Mouse (Mus musculus): ENCODE data around the gene Tex2. TPM values are rescaled to one million over a fixed set of nuclear protein-coding genes. Genes with fewer than 3 reads are reported as not detected.

Gene Tex2
- polyA plus RNA-seq, 1 experiment from 2014 or later = 12.3 TPM

GRCm38 (mm10) chr11:106489036-106489693 is 124.1 kb downstream of the Tex2 start:
- Histone ChIP-seq H3K27me3 (ENCODE audit: control insufficient read depth, insufficient read depth, low read length) (no peaks in the 10 kb centered on the region), H3K9ac (ENCODE audit: low read depth, low read length) (no peak overlapping the region), H3K27ac (ENCODE audit: low read depth, low read length) (no peak overlapping the region), H3K4me1 (ENCODE audit: control insufficient read depth, insufficient read depth, low read length) (no peaks in the 10 kb centered on the region), H3K9me3 (replicated peaks; ENCODE audit: control insufficient read depth, low read length) (no peaks in the 10 kb centered on the region), H3K36me3 (ENCODE audit: control insufficient read depth, insufficient read depth, low read length) (no peaks in the 10 kb centered on the region), H3K4me2 (no peak overlapping the region), H3K4me3 (ENCODE audit: low read depth, low read length) (no peak overlapping the region)
- ATAC-seq (replicated peaks; ENCODE audit: insufficient number of reproducible peaks, low FRiP score, low TSS enrichment) = no peak
- 40% methylated on average over 7 of the region's 7 CpGs for WGBS (ENCODE audit: insufficient replicate concordance)

- peak overlapping the region; percentile 81 for H3K9ac ChIP-seq (ENCODE audit: low read depth, low read length)
- WGBS (ENCODE audit: insufficient replicate concordance) = 12% methylated on average over 17 of the region's 17 CpGs
- peak overlapping the region; percentile 90 for H3K4me2 ChIP-seq
- H3K27ac ChIP-seq (ENCODE audit: low read depth, low read length) = peak overlapping the region; percentile 65; the same call in 1 of the 2 replicates
- H3K4me1 ChIP-seq (ENCODE audit: control insufficient read depth, insufficient read depth, low read length) = no peaks in the 10 kb centered on the region
- H3K36me3 ChIP-seq (ENCODE audit: control insufficient read depth, insufficient read depth, low read length) = no peaks in the 10 kb centered on the region
- H3K27me3 ChIP-seq (ENCODE audit: control insufficient read depth, insufficient read depth, low read length) = no peaks in the 10 kb centered on the region
- ATAC-seq (replicated peaks; ENCODE audit: insufficient number of reproducible peaks, low FRiP score, low TSS enrichment) = peak; percentile 36; the same call in 1 of the 2 replicates
- peak overlapping the region; percentile 73 for H3K4me3 ChIP-seq (ENCODE audit: low read depth, low read length)
- no peaks in the 10 kb centered on the region for H3K9me3 ChIP-seq (replicated peaks; ENCODE audit: control insufficient read depth, low read length)
These were observed 125.1 kb downstream of the Tex2 start for GRCm38 (mm10) chr11:106488126-106488561.

GRCm38 (mm10) chr11:106487733-106488115 is 125.5 kb downstream of the Tex2 start, which contains the start of gene Ern1:
Ern1 (minus strand) TSS chr11:106487852.
- ATAC-seq (replicated peaks; ENCODE audit: insufficient number of reproducible peaks, low FRiP score, low TSS enrichment) = peak; percentile 99
- peak within 1 kb of the TSS; percentile 73 for H3K4me3 ChIP-seq (ENCODE audit: low read depth, low read length)
- H3K36me3 ChIP-seq (ENCODE audit: control insufficient read depth, insufficient read depth, low read length) = no peaks in the 10 kb centered on the region
- no peaks in the 10 kb centered on the region for H3K27me3 ChIP-seq (ENCODE audit: control insufficient read depth, insufficient read depth, low read length)
- peak within 1 kb of the TSS; percentile 85 for H3K27ac ChIP-seq (ENCODE audit: low read depth, low read length)
- no peaks in the 10 kb centered on the region for H3K9me3 ChIP-seq (replicated peaks; ENCODE audit: control insufficient read depth, low read length)
- peak within 1 kb of the TSS; percentile 90 for H3K4me2 ChIP-seq
- no peaks in the 10 kb centered on the region for H3K4me1 ChIP-seq (ENCODE audit: control insufficient read depth, insufficient read depth, low read length)
- peak within 1 kb of the TSS; percentile 81 for H3K9ac ChIP-seq (ENCODE audit: low read depth, low read length)
- WGBS (ENCODE audit: insufficient replicate concordance) = 1% methylated on average over 25 of the region's 28 CpGs

- WGBS (ENCODE audit: insufficient replicate concordance) = under 1% methylated on average over 70 of the region's 86 CpGs
- ATAC-seq (replicated peaks; ENCODE audit: insufficient number of reproducible peaks, low FRiP score, low TSS enrichment) = peak; percentile 77
- peak overlapping the region; percentile 85 for H3K27ac ChIP-seq (ENCODE audit: low read depth, low read length)
- peak overlapping the region; percentile 81 for H3K9ac ChIP-seq (ENCODE audit: low read depth, low read length)
- H3K27me3 ChIP-seq (ENCODE audit: control insufficient read depth, insufficient read depth, low read length) = no peaks in the 10 kb centered on the region
- H3K4me1 ChIP-seq (ENCODE audit: control insufficient read depth, insufficient read depth, low read length) = no peaks in the 10 kb centered on the region
- H3K4me3 ChIP-seq (ENCODE audit: low read depth, low read length) = peak overlapping the region; percentile 73
- H3K4me2 ChIP-seq = peak overlapping the region; percentile 90
- no peaks in the 10 kb centered on the region for H3K36me3 ChIP-seq (ENCODE audit: control insufficient read depth, insufficient read depth, low read length)
- H3K9me3 ChIP-seq (replicated peaks; ENCODE audit: control insufficient read depth, low read length) = no peaks in the 10 kb centered on the region
These were observed 126.1 kb downstream of the Tex2 start for GRCm38 (mm10) chr11:106486866-106487732.

- 31% methylated on average over 16 of the region's 16 CpGs for WGBS (ENCODE audit: insufficient replicate concordance)
- no peak overlapping the region for H3K27ac ChIP-seq (ENCODE audit: low read depth, low read length)
- peak overlapping the region; percentile 81; the same call in 1 of the 2 replicates for H3K9ac ChIP-seq (ENCODE audit: low read depth, low read length)
- H3K27me3 ChIP-seq (ENCODE audit: control insufficient read depth, insufficient read depth, low read length) = no peaks in the 10 kb centered on the region
- H3K36me3 ChIP-seq (ENCODE audit: control insufficient read depth, insufficient read depth, low read length) = no peaks in the 10 kb centered on the region
- H3K4me1 ChIP-seq (ENCODE audit: control insufficient read depth, insufficient read depth, low read length) = no peaks in the 10 kb centered on the region
- peak overlapping the region; percentile 90 for H3K4me2 ChIP-seq
- no peak for ATAC-seq (replicated peaks; ENCODE audit: insufficient number of reproducible peaks, low FRiP score, low TSS enrichment)
- H3K4me3 ChIP-seq (ENCODE audit: low read depth, low read length) = peak overlapping the region; percentile 73
- no peaks in the 10 kb centered on the region for H3K9me3 ChIP-seq (replicated peaks; ENCODE audit: control insufficient read depth, low read length)
These were observed 127.0 kb downstream of the Tex2 start for GRCm38 (mm10) chr11:106486042-106486865.

GRCm38 (mm10) chr11:106485611-106486010 is 127.6 kb downstream of the Tex2 start:
- Histone ChIP-seq H3K27ac (ENCODE audit: low read depth, low read length) (no peak overlapping the region), H3K27me3 (ENCODE audit: control insufficient read depth, insufficient read depth, low read length) (no peaks in the 10 kb centered on the region), H3K9me3 (replicated peaks; ENCODE audit: control insufficient read depth, low read length) (no peaks in the 10 kb centered on the region), H3K4me2 (peak overlapping the region; percentile 90), H3K4me1 (ENCODE audit: control insufficient read depth, insufficient read depth, low read length) (no peaks in the 10 kb centered on the region), H3K36me3 (ENCODE audit: control insufficient read depth, insufficient read depth, low read length) (no peaks in the 10 kb centered on the region), H3K9ac (ENCODE audit: low read depth, low read length) (no peak overlapping the region), H3K4me3 (ENCODE audit: low read depth, low read length) (no peak overlapping the region)
- 67% methylated on average over 4 of the region's 4 CpGs for WGBS (ENCODE audit: insufficient replicate concordance)
- no peak for ATAC-seq (replicated peaks; ENCODE audit: insufficient number of reproducible peaks, low FRiP score, low TSS enrichment)

GRCm38 (mm10) chr11:106484875-106485274 is 128.3 kb downstream of the Tex2 start:
- H3K27ac ChIP-seq (ENCODE audit: low read depth, low read length) = no peak overlapping the region
- H3K4me3 ChIP-seq (ENCODE audit: low read depth, low read length) = no peak overlapping the region
- no peaks in the 10 kb centered on the region for H3K36me3 ChIP-seq (ENCODE audit: control insufficient read depth, insufficient read depth, low read length)
- H3K9ac ChIP-seq (ENCODE audit: low read depth, low read length) = no peak overlapping the region
- no peaks in the 10 kb centered on the region; the same call in 1 of the 2 replicates for H3K4me1 ChIP-seq (ENCODE audit: control insufficient read depth, insufficient read depth, low read length)
- H3K27me3 ChIP-seq (ENCODE audit: control insufficient read depth, insufficient read depth, low read length) = no peaks in the 10 kb centered on the region
- H3K4me2 ChIP-seq = no peak overlapping the region
- no peaks in the 10 kb centered on the region for H3K9me3 ChIP-seq (replicated peaks; ENCODE audit: control insufficient read depth, low read length)
- 93% methylated on average over 4 of the region's 4 CpGs for WGBS (ENCODE audit: insufficient replicate concordance)
- no peak for ATAC-seq (replicated peaks; ENCODE audit: insufficient number of reproducible peaks, low FRiP score, low TSS enrichment)

- Histone ChIP-seq H3K9ac (ENCODE audit: low read depth, low read length) (no peak overlapping the region), H3K4me1 (ENCODE audit: control insufficient read depth, insufficient read depth, low read length) (no peaks in the 10 kb centered on the region; the same call in 1 of the 2 replicates), H3K4me3 (ENCODE audit: low read depth, low read length) (no peak overlapping the region), H3K27ac (ENCODE audit: low read depth, low read length) (no peak overlapping the region), H3K27me3 (ENCODE audit: control insufficient read depth, insufficient read depth, low read length) (no peaks in the 10 kb centered on the region), H3K36me3 (ENCODE audit: control insufficient read depth, insufficient read depth, low read length) (no peaks in the 10 kb centered on the region), H3K4me2 (no peak overlapping the region), H3K9me3 (replicated peaks; ENCODE audit: control insufficient read depth, low read length) (no peaks in the 10 kb centered on the region)
- 81% methylated on average over 8 of the region's 8 CpGs for WGBS (ENCODE audit: insufficient replicate concordance)
- no peak for ATAC-seq (replicated peaks; ENCODE audit: insufficient number of reproducible peaks, low FRiP score, low TSS enrichment)
These were observed 130.4 kb downstream of the Tex2 start for GRCm38 (mm10) chr11:106482867-106483266.

All from heart, embryonic 11.5 days (tissue).